Mouse (Mus musculus): ENCODE data around the gene Nxpe4.

Nxpe4 gene

GRCm38 (mm10) chr9:48329597-48329996 lies 167.8 kb downstream of the Nxpe4 start:
- no peak for DNase-seq (ENCODE audit: low spot score)

- DNase-seq (ENCODE audit: low spot score): no peak
These were observed 177.1 kb downstream of the Nxpe4 start for GRCm38 (mm10) chr9:48338783-48339455.

- no peak for DNase-seq (ENCODE audit: low spot score)
These were observed 177.7 kb downstream of the Nxpe4 start for GRCm38 (mm10) chr9:48339563-48339962.

DNA sequence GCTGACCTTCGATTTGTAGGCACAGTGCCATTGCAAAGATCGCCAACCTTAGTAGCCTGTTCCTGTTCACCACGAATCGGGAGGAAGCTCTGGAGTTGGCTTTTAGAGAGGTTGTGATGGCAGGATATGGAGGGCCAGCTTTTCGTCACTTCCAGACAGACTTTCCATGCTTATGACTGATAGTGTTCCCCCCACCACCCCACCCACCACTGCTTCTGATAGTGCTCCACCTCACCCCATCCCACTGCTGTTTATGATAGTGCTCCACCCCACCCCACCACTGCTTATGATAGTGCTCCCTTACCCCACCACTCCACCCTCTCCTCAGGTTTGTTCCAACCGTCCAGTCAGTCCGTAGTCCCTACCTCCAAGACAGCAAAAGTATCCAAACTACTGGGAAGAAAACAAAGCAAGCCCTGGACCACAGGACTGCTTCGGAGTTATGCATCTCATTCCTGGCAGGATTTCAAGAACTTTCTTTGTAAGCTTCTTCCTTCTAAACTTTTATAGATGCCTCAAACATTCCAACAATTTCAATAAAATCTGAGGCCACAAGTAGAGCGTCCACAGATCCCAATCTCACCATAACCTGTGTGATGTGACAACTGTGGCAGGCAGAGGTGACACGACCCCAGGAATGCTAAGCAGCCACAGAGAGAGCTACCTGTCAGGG lies 179.0 kb downstream of the Nxpe4 start:
- no peak for DNase-seq (ENCODE audit: low spot score)

- DNase-seq (ENCODE audit: low spot score): no peak
These were observed 183.6 kb downstream of the Nxpe4 start for GRCm38 (mm10) chr9:48345456-48345855.

GRCm38 (mm10) chr9:48345866-48346265 lies 184.0 kb downstream of the Nxpe4 start:
- DNase-seq (ENCODE audit: low spot score): no peak

GRCm38 (mm10) chr9:48353148-48353698 lies 191.4 kb downstream of the Nxpe4 start, which contains the start of gene Nxpe2:
TSS of gene Nxpe2 (minus strand) at chr9:48353454.
- DNase-seq (ENCODE audit: low spot score): no peak

DNA sequence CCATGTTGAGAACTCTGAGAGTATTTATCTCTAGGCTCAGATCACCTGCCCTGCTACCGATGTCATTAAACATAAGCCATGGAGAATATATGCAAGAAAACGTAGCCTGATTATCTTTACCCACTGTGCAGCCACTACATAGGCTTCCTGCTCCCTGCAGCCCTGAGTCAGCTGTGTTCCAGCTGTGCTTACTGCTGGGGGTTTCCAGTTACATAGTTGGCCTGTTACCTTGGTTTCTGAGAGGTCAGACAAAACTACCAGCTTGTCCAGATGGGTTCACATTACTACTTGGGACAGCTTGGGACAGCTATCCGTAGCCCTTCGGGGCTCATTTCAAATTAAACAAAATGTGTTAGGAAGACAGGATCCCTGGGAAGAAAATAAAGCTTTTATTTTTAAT lies 192.3 kb downstream of the Nxpe4 start:
- DNase-seq (ENCODE audit: low spot score): peak; percentile 59

DNA sequence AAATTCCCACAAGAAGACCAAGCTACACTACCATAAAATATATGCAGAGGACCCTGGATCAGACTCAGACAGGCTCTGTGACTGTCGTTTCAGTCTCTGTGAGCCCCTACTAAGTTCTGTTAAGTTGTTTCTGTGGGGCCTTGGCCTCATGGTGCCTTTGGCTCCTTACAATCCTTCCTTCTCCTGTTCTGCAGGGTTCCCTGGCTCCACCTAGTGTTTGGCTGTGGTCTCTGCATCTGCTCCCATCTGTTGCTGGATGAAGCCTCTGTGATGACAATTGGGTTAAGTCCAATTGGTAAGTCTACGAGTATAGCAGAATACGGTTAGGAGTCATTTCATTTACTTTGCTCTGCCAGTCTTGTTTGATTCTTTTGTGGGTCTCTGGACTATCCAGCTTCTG lies 193.0 kb downstream of the Nxpe4 start:
- peak; percentile 83 for DNase-seq (ENCODE audit: low spot score)

GRCm38 (mm10) chr9:48357097-48357496 lies 195.3 kb downstream of the Nxpe4 start:
- DNase-seq (ENCODE audit: low spot score): no peak

- no peak for DNase-seq (ENCODE audit: low spot score)
These were observed 199.0 kb downstream of the Nxpe4 start for GRCm38 (mm10) chr9:48360826-48361225.

GRCm38 (mm10) chr9:48361815-48362631 lies 200.2 kb downstream of the Nxpe4 start:
- peak; percentile 11 for DNase-seq (ENCODE audit: low spot score)

DNA sequence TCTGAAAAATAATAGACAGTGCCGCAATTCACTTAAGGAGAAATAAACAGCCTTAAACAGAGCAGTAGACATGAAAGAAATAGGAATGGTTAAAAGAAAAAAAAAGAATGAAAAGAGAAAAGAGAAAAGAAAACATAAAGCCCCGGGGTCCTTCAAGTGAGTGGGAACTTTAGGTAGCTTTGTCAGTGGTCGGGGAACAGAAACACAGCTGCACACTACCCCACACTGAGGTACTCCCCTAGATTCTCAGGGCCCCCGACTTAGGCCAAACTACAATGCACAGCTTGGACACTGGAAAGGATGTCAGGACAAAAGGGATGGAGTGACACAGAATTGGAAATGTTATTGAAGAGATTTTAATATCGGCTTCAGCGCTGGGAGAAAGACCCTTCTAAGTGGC lies 200.9 kb downstream of the Nxpe4 start:
- DNase-seq (ENCODE audit: low spot score): no peak

- DNase-seq (ENCODE audit: low spot score): no peak
These were observed 211.5 kb downstream of the Nxpe4 start for GRCm38 (mm10) chr9:48373232-48373878.

DNA sequence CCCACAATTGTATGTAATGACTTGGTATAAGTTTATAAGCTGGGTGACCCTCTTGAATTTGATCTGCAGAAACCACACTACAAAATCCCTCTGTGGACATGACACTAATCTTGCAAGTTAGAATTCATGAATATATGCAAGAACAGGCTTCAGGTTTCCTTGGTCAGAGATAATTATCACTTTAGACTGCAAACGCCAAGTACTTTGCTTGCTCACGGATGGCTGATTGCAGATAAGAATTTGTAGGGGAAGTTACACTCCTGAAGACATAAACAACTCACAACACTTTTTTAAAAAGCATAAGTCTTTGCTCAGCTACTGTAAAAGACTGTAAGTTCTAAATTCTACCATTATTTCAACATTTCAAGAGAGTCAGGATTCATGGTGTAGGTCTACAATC lies 212.5 kb downstream of the Nxpe4 start:
- no peak for DNase-seq (ENCODE audit: low spot score)

DNA sequence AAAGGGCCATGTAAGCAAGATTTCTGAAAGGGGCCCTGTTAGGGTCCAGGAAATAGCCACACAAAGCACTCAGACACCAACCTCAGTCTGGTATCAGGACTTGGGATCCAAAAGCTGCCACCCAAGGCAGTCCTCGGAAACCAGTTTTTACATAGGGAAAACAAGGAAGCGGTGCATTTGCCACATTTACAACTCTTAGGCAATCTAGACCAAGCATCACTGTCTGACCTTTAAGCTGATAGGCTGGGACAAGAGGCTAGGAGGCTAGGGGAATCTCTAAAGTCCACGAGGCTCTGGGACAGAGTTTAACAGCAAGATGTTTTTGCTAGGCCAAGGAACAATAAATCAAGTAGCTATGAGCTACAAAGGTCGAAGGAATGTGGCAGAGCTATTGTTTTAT lies 226.6 kb downstream of the Nxpe4 start:
- DNase-seq (ENCODE audit: low spot score): no peak

- DNase-seq (ENCODE audit: low spot score): no peak
These were observed 228.2 kb downstream of the Nxpe4 start for GRCm38 (mm10) chr9:48389983-48390382.

DNA sequence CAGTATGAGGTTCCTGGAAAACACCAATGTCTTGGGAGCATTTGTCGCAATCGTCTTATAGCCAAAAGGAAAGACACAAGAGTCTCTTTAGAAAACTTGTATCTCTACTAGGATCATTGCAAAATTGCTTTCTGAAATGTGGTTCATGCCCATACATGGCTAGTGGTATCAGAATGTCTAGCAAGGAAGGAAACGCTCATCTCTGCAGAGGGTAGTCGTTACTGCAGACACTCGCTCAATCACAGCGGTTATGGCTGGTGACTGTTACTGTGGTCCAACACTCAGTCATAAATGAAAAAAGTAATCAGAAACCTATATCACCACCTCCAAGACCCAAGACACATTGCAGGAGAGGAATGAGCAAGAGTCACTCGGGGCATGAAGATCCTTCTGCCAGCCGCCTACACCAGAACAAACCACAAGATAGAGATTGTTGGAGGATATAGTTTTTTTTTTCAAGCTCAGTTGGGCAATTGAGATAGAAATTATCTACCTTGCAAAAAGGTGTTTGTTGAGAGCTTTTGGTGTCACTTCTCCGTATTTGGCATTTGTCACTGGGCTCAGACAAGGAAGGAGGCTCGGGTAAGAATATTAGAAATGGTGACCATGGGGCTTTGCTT lies 241.9 kb downstream of the Nxpe4 start:
- no peak for DNase-seq (ENCODE audit: low spot score)

- DNase-seq (ENCODE audit: low spot score): no peak
These were observed 242.9 kb downstream of the Nxpe4 start for GRCm38 (mm10) chr9:48404687-48405086.

GRCm38 (mm10) chr9:48407549-48408327 lies 245.9 kb downstream of the Nxpe4 start:
- DNase-seq (ENCODE audit: low spot score): no peak
